Mouse (Mus musculus) kidney, postnatal 10 days (tissue): Measurements from ENCODE around the gene Zfp941.

Source experiments
- DNase-seq: peaks from one replicate; pipeline ENCODE4 v3.0.0; 2021; ENCODE audit warnings: mixed read lengths

Zfp941 gene

DNA sequence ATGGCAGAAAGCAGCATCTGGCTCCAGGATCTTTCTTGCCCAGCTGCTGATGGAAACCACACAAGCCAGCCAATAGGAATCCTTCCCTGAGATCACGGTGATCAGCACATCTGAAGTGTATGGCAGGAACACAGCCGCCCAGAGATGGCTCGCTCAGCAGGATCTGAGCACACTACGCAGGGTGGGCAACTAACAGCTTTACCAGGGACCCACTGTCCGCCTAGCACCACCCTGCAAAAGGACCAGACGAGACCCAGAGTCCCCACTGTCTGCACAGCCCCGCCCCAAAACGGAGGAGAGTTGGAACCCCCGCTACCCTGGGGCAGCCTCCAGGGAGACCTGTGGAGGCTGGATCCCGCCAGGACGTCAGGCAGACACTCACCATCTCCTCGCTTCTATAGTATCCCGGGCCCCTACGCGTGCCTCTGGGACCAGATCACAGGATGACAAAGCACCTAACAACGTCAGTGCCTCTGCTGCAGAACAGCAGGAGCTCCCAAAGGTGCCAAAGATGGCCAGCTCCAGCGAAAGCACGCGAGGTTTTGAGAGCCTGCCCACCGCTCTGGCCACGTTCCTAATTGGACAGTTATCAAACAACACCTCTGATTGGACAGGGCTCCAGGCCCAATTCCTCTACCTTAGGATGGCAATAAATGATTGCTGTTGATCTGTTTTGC lies at the start of gene Zfp941:
TSS of gene Zfp941 (minus strand) at position 526 of the 677 bp plus-strand sequence.
- no peak for DNase-seq

DNA sequence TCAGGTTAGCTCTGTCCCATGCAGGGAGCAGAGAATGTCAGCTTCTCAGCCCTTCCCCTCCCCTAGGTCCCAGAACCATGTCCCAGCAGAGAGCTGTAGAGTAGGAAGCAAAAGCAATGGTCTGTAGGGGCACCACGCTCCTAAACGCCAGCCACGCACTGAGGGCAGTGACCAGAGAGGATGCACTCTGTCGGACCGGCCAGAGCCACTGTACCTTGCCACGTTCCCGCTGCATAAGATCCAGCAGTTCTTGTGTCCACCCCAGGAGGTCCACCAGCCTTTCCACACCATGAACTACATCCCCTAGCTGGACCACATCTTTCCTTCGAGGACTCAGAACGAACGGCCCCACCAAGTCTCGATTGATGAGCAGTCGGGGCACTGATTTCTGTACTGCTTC lies 42.8 kb upstream of the Zfp941 start:
- no peak for DNase-seq

DNA sequence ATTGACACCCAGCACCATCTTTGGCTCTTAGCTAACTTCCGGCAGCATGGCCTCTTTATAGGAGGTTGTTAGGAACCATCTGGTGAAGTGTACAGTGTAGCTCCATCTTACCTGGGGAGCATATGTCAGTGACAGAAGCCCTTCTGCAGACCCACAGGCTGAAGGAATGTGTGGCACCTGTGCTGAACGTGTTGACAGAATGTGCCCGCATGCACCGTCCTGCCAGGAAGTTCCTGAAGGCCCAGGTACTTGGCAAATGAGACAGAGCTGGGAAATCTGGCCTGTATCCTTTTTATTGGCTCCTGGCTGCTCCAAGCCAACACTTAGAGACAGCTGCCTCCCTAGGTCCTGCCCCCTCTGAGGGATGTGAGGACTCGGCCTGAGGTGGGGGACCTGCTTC lies 38.8 kb upstream of the Zfp941 start:
- DNase-seq = no peak

DNA sequence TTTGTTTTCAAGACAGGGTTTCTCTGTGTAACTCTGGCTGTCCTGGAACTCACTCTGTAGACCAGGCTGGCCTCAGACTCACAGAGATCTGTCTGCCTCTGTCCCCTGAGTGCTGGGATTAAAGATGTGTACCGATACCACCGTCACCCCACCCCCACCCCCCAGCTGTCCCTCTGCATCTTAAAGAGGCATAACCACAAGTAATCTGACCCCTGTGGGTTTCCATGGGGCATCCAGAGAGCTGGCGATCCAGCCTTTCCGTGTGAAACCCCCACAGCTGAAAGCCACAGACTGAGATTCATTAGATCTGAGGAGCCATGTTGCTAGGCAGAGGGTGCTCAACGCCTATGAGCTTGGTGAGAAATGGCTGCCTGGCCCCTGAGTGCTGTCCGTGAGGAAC lies 38.0 kb upstream of the Zfp941 start:
- DNase-seq = no peak

DNA sequence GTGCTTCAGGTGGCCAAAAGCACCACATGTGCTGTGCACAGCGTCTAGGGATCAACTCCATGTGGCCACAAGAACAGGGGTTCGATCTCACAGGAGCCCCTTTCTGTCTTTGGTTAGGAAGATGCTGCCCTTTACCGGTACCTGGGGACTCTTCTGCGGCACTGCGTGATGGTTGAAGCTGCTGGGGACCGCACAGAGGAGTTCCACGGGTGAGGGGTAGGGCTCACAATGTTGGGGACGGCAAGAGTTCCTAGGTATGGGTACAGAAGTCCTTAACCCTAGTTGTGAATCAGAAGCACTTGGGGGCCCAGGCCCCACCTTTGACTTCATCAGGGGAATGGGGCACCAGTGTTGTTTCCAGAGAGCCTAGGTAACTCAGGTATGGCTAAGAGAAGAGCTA lies 36.8 kb upstream of the Zfp941 start:
- DNase-seq = no peak

DNA sequence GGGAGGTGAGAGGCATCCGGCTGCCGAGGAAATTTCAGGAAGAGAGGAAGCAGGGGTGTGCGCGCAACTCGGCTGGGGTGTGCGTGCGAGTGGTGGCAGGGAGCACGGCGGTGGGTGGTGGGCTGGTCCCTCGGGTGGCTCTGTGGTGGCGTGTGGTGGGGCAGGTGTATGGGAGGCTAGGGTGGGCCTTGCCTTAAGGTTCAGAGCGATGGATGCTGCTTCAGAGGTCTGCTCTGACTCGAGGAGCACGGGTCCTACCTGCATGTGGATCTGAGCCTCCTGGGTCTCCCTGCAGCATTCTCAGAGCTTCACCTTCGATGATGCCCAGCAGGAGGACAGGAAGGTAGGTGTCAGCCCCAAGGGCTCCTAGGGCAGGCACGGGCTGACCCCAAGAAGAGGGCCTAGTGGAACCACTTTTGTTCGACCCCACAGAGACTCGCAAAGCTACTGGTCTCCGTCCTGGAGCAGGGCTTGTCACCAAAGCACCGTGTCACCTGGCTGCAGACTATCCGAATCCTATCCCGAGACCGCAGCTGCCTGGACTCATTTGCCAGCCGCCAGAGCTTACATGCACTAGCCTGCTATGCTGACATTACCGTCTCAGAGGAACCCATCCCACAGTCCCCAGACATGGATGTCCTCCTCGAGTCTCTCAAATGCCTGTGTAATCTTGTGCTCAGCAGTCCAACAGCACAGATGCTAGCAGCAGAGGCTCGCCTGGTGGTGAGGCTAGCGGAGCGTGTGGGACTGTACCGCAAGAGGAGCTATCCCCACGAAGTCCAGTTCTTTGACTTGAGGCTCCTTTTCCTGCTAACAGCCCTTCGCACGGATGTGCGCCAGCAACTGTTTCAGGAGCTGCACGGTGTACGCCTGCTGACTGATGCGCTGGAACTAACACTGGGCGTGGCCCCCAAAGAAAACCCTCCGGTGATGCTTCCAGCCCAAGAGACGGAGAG lies 35.9 kb upstream of the Zfp941 start, which contains the start of gene Bet1l:
TSS of gene Bet1l (minus strand) at position 28 of the 956 bp plus-strand sequence.
- no peak for DNase-seq

DNA sequence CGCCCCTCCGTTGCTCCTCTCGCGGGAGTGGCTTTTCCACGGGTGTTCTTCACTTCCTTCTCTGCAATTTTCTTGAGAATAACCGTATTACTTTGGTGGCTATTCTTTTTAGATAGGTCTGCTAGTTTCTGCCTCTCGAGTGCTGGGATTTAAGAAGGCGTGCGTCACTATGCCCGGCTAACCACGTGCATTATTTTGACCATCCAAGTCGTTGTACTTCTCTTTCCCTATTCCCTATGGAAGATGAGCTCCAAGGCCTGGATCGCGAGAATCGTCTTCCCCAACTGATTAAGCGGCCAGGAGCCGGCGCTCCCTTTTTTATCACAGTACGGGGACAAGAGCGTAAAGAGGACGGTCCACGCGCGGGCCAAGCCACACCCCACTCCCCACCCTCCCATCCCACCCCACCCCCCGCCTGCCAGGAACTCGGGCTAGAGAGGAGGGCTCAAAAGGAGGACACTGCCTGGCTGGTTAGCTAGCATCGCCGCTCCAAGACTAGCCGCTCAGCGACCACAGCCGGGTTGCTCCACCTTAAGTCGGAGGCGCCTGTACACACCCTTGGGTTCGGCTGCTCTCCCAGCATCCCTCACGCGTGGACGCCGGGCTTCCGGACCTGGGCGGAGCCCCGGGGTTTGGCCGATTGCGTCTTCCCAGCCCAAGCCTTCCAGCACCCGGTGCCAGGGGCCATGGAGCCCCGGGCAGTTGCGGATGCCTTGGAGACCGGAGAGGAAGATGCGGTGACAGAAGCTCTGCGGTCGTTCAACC lies 35.0 kb upstream of the Zfp941 start, which contains the start of gene Ric8a:
TSS of gene Ric8a (plus strand) at position 173 of the 765 bp plus-strand sequence.
- peak; percentile 93 for DNase-seq

DNA sequence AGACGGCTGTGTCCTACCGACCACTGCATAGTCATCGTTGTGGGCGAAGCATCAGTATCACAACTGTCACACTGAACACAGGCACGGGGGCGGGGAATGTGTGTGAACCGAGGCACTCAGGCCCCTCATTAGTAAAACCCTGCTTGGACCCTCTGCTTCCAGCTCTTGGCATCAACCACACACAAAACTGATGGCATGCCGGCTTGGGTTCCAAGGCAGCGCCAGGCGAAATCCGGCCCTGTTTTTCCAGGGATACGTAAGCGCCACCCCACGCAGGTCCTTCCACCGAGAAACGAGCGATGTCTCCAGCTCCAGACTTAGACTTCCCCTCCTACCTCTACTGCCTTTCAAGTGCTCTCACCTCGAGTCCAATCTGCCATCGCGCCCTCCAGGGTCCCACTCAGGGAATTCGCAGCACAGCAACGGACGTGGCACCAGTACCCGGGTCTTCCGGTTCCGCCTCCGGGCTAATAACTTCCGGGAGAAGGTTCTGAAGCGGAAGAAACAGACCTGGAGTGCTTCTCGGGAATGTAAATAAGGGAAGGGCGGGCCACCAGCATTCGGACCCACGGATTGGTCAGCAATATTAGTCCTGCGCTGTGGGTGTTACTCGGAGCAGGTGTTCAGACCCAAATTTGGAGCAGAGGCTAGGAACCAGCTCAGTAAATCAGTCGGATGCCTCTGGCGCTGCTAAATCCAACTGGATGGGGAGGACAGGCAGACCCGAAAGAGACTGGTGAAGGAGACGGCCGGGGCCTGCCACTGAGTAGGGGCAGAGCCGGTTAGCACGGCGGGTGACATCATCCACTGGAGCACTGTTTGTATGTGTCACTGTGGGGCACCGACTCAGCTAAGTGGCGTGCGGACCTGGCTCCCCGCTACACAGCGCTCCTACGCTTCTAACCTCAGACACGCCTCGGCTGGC lies 34.1 kb upstream of the Zfp941 start, which contains the start of gene Gm45785:
TSS of gene Gm45785 (minus strand) at position 472 of the 925 bp plus-strand sequence.
- peak; percentile 88 for DNase-seq

DNA sequence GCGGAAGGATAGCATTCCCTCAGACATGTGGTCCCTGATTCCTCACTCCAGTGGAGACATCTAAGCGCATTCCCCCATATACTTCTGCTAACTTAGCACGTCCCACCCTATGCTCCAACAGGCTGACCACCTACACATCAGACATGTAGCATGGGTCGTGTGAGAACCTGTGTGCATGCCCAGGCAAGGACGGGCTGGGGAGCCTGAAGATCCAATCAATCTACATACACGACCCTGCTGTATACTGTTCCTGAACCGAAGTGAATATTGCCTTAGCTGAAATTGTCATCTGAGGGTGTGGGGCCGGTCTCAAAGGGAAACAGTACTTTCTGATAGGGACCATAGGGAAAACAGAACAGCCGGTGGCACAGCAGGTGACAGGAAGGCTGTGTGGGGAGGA lies 33.2 kb upstream of the Zfp941 start:
- DNase-seq = no peak

DNA sequence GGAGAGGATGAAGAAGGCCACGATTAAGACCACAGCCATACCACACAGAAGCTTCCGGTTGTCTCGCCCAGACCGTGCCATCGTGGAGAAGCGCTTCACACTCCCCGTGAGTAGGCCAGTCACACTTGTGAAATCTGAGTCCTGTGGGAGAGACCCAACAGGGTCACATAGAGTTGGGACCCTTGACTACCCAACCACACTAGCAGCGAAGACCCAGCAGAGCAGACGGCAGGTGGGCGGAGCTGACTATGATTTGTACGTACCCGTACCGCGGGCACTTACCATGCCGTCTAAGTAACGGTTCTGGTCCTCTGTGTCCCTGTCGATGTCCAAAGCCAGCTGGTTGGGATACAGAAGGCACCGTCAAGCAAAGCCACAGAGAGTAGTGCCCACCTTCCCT lies 32.5 kb upstream of the Zfp941 start:
- no peak for DNase-seq

DNA sequence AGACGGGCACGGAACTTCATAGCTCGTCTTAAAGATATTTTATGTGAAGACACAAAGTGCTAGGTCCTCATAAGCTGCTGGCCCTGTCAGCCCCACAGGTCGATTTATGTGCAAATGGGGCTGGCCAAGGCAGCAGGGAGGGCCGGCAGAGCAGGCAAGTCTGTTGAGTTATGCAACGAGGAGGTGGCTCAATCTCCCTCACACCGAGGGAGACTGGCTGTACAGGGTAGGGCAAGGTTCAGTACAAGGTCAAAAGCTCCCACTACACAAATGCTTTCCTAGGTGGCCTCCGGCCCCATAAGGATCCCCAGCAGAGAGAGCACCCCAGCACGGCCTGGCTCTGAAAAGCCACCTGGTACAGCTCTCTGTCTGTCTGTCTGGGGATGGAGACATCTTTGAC lies 31.4 kb upstream of the Zfp941 start:
- DNase-seq = no peak

DNA sequence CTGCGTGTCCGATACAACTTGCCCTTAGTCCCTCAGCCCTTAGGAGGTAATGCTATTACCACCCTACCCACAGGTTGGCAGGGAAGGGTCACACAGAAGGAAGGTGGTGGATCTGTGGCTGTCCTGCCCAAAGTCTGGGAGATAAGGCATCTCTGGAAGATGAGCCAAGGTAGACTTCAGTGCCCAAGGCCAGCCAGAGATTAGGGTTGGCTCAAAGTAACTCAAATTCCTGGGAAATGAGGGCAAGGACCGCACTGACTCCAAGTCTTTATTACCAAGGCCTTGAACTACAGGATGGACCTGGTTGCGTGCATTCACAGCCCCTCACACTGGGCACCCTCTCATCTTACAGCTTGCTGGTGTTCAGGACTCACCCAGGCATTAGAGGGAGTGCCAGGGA lies 29.9 kb upstream of the Zfp941 start:
- DNase-seq = no peak

DNA sequence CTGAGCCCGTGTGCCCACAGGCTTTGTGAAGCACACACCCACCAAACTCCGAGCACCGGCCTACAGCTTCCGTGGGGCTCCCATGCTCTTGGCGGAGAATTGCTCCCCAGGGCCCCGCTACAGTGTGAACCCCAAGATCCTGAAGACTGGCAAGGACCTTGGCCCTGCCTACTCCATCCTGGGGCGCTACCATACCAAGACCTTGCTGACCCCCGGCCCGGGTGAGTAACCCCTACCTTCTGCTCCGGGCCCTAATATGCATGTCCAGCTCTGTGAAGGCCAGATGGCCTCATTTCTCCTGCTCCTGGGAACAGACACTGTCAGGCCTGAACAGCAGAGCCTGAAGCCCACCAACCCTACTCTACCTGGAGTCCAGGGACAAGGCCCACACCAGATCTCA lies 26.6 kb upstream of the Zfp941 start:
- no peak for DNase-seq

DNA sequence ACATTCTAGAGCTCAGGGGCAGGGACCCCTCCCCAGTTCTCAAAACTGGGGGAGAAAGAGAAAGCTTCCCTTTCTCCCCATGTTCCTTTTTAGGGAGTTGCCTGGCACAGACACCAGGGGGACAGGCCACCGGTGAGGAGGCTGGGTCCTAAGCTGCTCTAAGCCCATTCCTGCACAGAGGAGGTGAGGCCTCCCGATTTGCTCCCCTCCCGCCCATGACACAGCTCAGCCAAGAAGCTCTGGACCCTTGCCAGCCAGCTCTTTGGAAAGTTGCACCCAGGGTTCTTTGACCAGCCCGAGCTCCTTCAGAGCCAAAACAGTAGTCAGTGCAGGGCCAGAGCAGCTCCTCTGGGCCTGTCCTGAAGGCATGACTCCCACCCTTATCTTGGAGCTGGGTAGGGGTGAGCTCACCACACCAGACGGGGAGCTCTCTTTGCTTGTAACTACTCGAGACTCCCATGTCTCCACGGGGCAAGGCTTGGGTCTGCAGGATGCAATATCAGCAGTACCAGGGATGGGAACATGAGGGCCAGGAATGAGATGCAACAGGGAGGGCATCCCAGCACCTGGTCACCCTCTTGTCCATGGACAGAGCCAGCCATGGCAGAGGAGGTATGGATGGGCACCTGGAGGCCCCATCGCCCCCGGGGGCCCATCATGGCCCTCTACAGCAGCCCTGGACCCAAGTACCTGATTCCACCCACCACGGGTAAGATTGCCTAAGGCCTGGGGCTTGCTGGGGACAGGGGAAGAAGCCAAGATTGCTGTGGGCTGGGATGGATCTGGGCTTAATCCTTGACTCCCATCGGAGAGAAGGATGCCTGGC lies 26.0 kb upstream of the Zfp941 start, which contains the start of gene Odf3:
TSS of gene Odf3 (plus strand) at position 51 of the 826 bp plus-strand sequence.
- DNase-seq = peak; percentile 63

DNA sequence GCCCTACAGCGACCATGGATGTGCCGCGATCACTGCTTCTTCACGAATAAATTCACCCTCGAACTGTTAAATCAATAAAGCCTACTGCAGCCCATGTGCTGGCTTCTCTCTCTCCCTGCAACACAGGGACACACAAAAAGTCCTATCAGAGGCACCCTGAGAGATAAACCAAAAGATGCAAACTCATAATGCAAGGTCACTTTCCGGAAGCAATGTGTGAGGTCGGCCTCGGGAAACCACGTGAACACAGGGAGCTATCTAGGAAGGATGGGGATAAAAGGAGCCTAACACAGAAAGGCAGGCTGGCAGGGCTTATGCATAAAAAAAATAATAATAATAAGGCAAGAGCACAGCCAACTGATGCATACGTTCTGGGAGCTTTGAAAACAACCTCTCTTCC lies 24.7 kb upstream of the Zfp941 start:
- no peak for DNase-seq

DNA sequence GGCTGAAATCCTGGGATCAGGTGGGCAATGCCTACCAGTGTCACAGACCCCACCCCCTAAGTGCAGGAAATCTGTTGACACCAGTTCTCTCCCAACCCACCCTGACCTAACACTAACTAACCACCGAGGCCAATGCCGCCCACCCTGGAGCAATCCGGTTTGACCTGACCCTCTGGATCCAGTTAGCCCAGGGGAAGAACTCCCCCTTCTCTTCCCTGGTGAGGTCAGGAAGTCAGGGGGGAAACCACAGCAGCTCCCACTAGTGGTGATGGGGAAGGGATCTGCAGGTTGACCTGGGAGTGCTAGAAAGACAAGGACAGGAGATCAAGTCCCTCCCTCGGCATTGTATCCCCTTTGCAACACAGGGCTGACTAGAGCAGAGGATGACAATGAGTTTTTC lies 23.7 kb upstream of the Zfp941 start:
- no peak for DNase-seq

DNA sequence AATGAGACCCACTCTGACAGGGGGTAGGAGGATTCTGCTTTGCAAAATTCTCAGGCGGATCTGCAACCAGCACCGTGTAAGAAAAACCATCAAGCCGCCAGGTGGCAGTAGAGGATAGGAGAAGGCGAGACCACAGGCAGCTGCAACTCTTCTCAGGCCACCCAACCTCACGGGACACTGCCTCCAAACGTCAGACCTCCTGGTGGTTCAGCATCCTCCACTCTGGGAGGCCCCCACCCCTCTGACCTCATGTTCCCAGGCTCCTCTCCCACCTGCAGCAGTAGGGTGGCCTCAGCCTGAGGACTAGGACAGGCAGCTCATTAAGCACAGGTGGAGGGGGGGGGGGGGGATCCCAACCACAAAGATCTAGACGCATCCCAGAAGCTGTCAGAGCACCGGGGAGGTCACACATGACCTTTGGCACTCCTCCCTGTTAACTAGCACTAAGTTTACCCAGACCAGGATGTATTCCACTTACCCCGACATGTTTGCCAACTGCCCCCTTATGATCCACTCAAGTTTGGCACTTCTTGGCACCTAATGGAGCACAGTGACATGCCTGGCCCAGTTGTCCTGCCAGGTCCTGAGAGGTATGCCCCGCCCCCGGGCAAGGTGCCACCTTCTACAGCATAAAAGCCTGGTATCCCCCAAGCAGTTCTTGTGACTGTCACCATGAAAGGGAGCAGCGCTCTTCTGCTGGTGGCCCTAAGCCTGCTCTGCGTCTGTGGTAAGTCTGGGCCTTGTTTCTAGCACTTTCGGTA lies 23.1 kb upstream of the Zfp941 start, which contains the start of gene Scgb1c1:
TSS of gene Scgb1c1 (plus strand) at position 643 of the 761 bp plus-strand sequence.
- peak; percentile 95 for DNase-seq

DNA sequence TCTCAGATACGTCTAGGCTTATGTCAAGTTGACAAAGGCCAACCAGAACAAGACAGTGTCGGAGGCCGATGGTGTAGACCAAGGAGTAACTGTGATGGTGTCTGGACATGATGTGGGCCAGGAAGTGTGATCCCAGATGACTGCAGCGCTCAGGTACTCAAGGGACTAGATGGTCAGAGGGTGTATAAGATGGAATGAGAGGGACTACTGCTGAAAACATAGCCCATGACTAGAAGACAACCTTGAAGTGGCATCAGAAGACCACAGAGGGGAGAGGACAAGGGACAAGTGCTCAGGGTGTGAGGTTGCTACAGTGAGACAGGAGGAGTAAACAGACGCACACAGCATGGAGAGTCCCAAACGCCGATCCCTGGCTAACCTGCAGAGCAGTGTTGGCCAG lies 21.8 kb upstream of the Zfp941 start:
- DNase-seq = no peak

DNA sequence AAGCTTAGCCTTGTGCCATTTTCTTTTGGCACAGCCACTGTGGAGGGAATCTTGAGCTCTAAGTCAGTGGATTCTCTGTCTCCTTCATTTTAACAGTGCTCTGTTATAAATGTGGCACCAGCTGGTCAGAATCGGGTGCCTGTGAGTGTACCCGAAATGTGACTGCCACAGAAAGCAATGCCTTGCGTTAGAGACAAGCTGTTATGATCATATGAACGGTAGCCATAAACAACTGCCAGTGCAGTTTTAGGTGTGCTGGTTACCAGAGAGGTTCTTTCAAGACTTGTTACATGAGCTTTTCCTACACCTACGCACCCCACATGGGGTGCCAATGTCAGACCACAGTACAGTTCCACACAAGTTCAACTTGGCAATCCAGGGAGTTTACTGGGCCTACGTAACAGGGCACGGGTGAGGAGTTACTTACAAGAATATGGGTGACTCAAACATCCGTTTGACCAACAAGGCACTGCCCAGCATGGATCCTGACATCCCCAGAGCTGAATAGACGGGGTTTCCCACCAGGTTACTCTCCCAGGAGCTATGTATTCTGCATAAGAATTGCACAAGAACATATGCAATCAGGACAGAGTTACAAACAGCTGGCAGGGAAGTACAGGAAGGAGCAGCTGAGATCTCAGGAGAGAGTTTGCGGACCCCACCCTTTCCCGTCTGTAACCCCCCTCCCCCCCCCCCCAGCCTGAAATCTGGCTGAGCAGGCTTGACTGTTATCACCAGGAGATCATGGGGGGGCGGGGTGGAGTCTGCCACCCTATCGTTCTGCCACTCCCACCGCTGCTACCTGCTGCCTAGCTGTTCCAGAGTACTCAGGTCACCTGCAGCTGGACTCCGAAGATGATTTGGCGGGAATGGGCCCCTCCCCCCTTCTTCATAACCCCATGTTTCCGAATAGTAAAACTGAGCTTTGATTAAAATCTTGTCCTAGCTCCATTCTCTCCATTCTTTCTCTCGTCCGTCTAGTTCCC lies 19.1 kb upstream of the Zfp941 start:
- DNase-seq = no peak
